Mouse (Mus musculus) CH12.LX (cell line): ENCODE measurements around the gene Zfp444.

Experiments
- CTCF ChIP-seq, 2 experiments: IDR thresholded peaks in 1 of 2; conservative IDR thresholded peaks in 1 of 2; 2 replicates each; pipeline ENCODE4 v1.5.1; 2011 to 2012; ENCODE audit warnings: low read depth in 2 of 2, low read length in 2 of 2, improper control_type of control experiment in 1 of 2, inconsistent platforms in 1 of 2, mild to moderate bottlenecking in 1 of 2, moderate library complexity in 1 of 2
- ELF1 ChIP-seq: IDR thresholded peaks from 2 replicates; pipeline ENCODE4 v1.6.1; 2014; ENCODE audit warnings: low read depth, mild to moderate bottlenecking, inconsistent platforms, low read length, improper control_type of control experiment
- EP300 ChIP-seq: IDR thresholded peaks from 2 replicates; pipeline ENCODE4 v1.6.1; 2011; ENCODE audit warnings: low read length, improper control_type of control experiment
- ETS1 ChIP-seq: conservative IDR thresholded peaks from 2 replicates; pipeline ENCODE4 v1.6.1; 2012; ENCODE audit warnings: low read depth, mild to moderate bottlenecking, inconsistent platforms, low read length, improper control_type of control experiment, moderate library complexity
- HCFC1 ChIP-seq: IDR thresholded peaks from 2 replicates; pipeline ENCODE4 v1.6.1; 2012; ENCODE audit warnings: low read depth, mild to moderate bottlenecking, inconsistent platforms, low read length, improper control_type of control experiment
- JUN ChIP-seq: IDR thresholded peaks from 2 replicates; pipeline ENCODE4 v1.6.1; 2011; ENCODE audit warnings: low read depth, mild to moderate bottlenecking, low read length, improper control_type of control experiment, moderate library complexity; ENCODE audit not compliant: insufficient read depth
- MXI1 ChIP-seq: IDR thresholded peaks from 2 replicates; pipeline ENCODE4 v1.6.1; 2011; ENCODE audit warnings: mild to moderate bottlenecking, low read depth, low read length, improper control_type of control experiment
- POLR2A ChIP-seq: IDR thresholded peaks from 2 replicates; pipeline ENCODE4 v1.6.1; 2011; ENCODE audit warnings: low read depth, mild to moderate bottlenecking, improper control_type of control experiment, low read length
- POLR2AphosphoS2 ChIP-seq: IDR thresholded peaks from 2 replicates; pipeline ENCODE4 v1.6.1; 2011; ENCODE audit warnings: low read depth, low read length, improper control_type of control experiment
- USF1 ChIP-seq: IDR thresholded peaks from 2 replicates; pipeline ENCODE4 v1.6.1; 2014; ENCODE audit warnings: low read depth, mild to moderate bottlenecking, inconsistent platforms, low read length, improper control_type of control experiment
- ZNF384 ChIP-seq: IDR thresholded peaks from 2 replicates; pipeline ENCODE4 v1.6.1; 2012; ENCODE audit warnings: low read depth, low read length, improper control_type of control experiment, inconsistent platforms

GRCm38 (mm10) chr7:6126690-6127448 is 45.2 kb upstream of the Zfp444 start:
- no peak for TF ChIP-seq EP300
- no peak for TF ChIP-seq ETS1
- no peak for TF ChIP-seq POLR2A
- peak; percentile 94 to 95 for TF ChIP-seq CTCF (conservative IDR thresholded peaks at IDR 0.05 in 1 of 2, IDR thresholded peaks at IDR 0.05 in 1 of 2; ENCODE audit: low read depth in 2 of 2, low read length in 2 of 2)
- TF ChIP-seq POLR2AphosphoS2, result no peak
- no peak for TF ChIP-seq ZNF384
- no peak for TF ChIP-seq USF1
- no peak for TF ChIP-seq MXI1
- TF ChIP-seq JUN, result no peak
- no peak for TF ChIP-seq ELF1
- TF ChIP-seq HCFC1, result no peak
